Mouse (Mus musculus) MEL (cell line): ENCODE results near the gene Myl6b. TPM values are rescaled to one million over a fixed set of nuclear protein-coding genes. Genes with fewer than 3 reads are reported as not detected.
A peak's percentile ranks its signal among the peaks of the same experiment; 100 is the strongest.

Experiments used
- DNase-seq: peaks from one replicate; pipeline ENCODE4 v3.0.0; 2011; ENCODE audit warnings: low read depth, low spot score
- H3K27ac ChIP-seq: 2 replicates; pipeline ENCODE4 v1.5.1; 2012; ENCODE audit warnings: low read depth, mild to moderate bottlenecking, control low read depth, low read length, moderate library complexity; ENCODE audit not compliant: control insufficient read depth
- H3K27me3 ChIP-seq, 2 experiments: fragments of 150-350 bp in 1 of 2; sonication (generic) in 1 of 2; 2 replicates each; pipeline ENCODE4 v1.6.1; 2012; ENCODE audit warnings: low read length in 2 of 2, mild to moderate bottlenecking in 2 of 2, improper control_type of control experiment in 1 of 2, moderate library complexity in 1 of 2; ENCODE audit not compliant: insufficient read depth in 2 of 2, control insufficient read depth in 1 of 2
- H3K36me3 ChIP-seq, 2 experiments: 2 replicates each; pipeline ENCODE4 v1.6.1; 2012 to 2014; ENCODE audit warnings: low read length in 2 of 2, improper control_type of control experiment in 1 of 2, inconsistent platforms in 1 of 2, mild to moderate bottlenecking in 1 of 2; ENCODE audit not compliant: insufficient read depth in 2 of 2, control insufficient read depth in 1 of 2
- H3K4me1 ChIP-seq, 2 experiments: fragments of 150-350 bp in 1 of 2; sonication (generic) in 1 of 2; 2 replicates each; pipeline ENCODE4 v1.6.1; 2012; ENCODE audit warnings: low read length in 2 of 2, improper control_type of control experiment in 1 of 2, mild to moderate bottlenecking in 1 of 2; ENCODE audit not compliant: insufficient read depth in 2 of 2, control insufficient read depth in 1 of 2
- H3K4me3 ChIP-seq, 2 experiments: fragments of 150-350 bp in 1 of 2; sonication (generic) in 1 of 2; 2 replicates each; pipeline ENCODE4 v1.5.1; 2012; ENCODE audit warnings: low read depth in 2 of 2, low read length in 2 of 2, mild to moderate bottlenecking in 2 of 2, moderate library complexity in 2 of 2, control low read depth in 1 of 2, improper control_type of control experiment in 1 of 2; ENCODE audit not compliant: control insufficient read depth in 1 of 2, insufficient read depth in 1 of 2
- H3K79me2 ChIP-seq: 2 replicates; pipeline ENCODE4 v1.6.1; 2012; ENCODE audit warnings: mild to moderate bottlenecking, low read length, moderate library complexity; ENCODE audit not compliant: control insufficient read depth, poor library complexity, insufficient read depth
- H3K9ac ChIP-seq: 2 replicates; pipeline ENCODE4 v1.6.1; 2012; ENCODE audit warnings: low read depth, mild to moderate bottlenecking, control low read depth, low read length, moderate library complexity; ENCODE audit not compliant: control insufficient read depth, poor library complexity, severe bottlenecking
- H3K9me3 ChIP-seq: fragments of 150-350 bp; sonication (generic); replicated peaks from 2 replicates; pipeline ENCODE4 v1.6.1; 2012; ENCODE audit warnings: mild to moderate bottlenecking, low read length, improper control_type of control experiment, moderate library complexity; ENCODE audit not compliant: insufficient read depth
- BHLHE40 ChIP-seq: IDR thresholded peaks from 2 replicates; pipeline ENCODE4 v1.6.1; 2012; ENCODE audit warnings: low read depth, mild to moderate bottlenecking, inconsistent platforms, low read length, improper control_type of control experiment, borderline replicate concordance
- CHD2 ChIP-seq: IDR thresholded peaks from 2 replicates; pipeline ENCODE4 v1.6.1; 2011; ENCODE audit warnings: low read length, improper control_type of control experiment
- ELF1 ChIP-seq: IDR thresholded peaks from 2 replicates; pipeline ENCODE4 v1.6.1; 2014; ENCODE audit warnings: low read depth, mild to moderate bottlenecking, inconsistent platforms, low read length, improper control_type of control experiment, moderate library complexity
- EP300 ChIP-seq, 2 experiments: IDR thresholded peaks; 2 replicates each; pipeline ENCODE4 v1.6.1; 2011; ENCODE audit warnings: improper control_type of control experiment in 2 of 2, low read length in 2 of 2, low read depth in 1 of 2, mild to moderate bottlenecking in 1 of 2
- ETS1 ChIP-seq: IDR thresholded peaks from 2 replicates; pipeline ENCODE4 v1.6.1; 2012; ENCODE audit warnings: low read depth, mild to moderate bottlenecking, inconsistent platforms, low read length, improper control_type of control experiment, moderate library complexity
- GABPA ChIP-seq: IDR thresholded peaks from 2 replicates; pipeline ENCODE4 v1.6.1; 2012; ENCODE audit warnings: low read depth, mild to moderate bottlenecking, inconsistent platforms, low read length, improper control_type of control experiment, moderate library complexity
- GATA1 ChIP-seq: IDR thresholded peaks from 2 replicates; pipeline ENCODE4 v1.6.1; 2011; ENCODE audit warnings: low read depth, low read length, improper control_type of control experiment
- HCFC1 ChIP-seq: IDR thresholded peaks from 2 replicates; pipeline ENCODE4 v1.6.1; 2012; ENCODE audit warnings: low read depth, mild to moderate bottlenecking, inconsistent platforms, low read length, improper control_type of control experiment, moderate library complexity
- JUND ChIP-seq: IDR thresholded peaks from 2 replicates; pipeline ENCODE4 v1.6.1; 2011; ENCODE audit warnings: low read depth, mild to moderate bottlenecking, improper control_type of control experiment, low read length
- KAT2A ChIP-seq: conservative IDR thresholded peaks from 2 replicates; pipeline ENCODE4 v1.6.1; 2012; ENCODE audit warnings: low read depth, low read length, improper control_type of control experiment, inconsistent platforms
- MAFK ChIP-seq: IDR thresholded peaks from 2 replicates; pipeline ENCODE4 v1.6.1; 2011; ENCODE audit warnings: low read depth, mild to moderate bottlenecking, low read length, improper control_type of control experiment, borderline replicate concordance
- MAX ChIP-seq: IDR thresholded peaks from 2 replicates; pipeline ENCODE4 v1.6.1; 2011; ENCODE audit warnings: low read length, improper control_type of control experiment
- MAZ ChIP-seq: IDR thresholded peaks from 2 replicates; pipeline ENCODE4 v1.6.1; 2012; ENCODE audit warnings: low read depth, mild to moderate bottlenecking, inconsistent platforms, low read length, improper control_type of control experiment
- MEF2A ChIP-seq: IDR thresholded peaks from 2 replicates; pipeline ENCODE4 v1.6.1; 2014; ENCODE audit warnings: low read depth, mild to moderate bottlenecking, inconsistent platforms, low read length, improper control_type of control experiment; ENCODE audit not compliant: poor library complexity, insufficient replicate concordance, severe bottlenecking; ENCODE audit errors: extremely low read depth
- MXI1 ChIP-seq: IDR thresholded peaks from 2 replicates; pipeline ENCODE4 v1.6.1; 2011; ENCODE audit warnings: mild to moderate bottlenecking, low read depth, low read length, improper control_type of control experiment
- MYB ChIP-seq: IDR thresholded peaks from 2 replicates; pipeline ENCODE4 v1.6.1; 2011; ENCODE audit warnings: mild to moderate bottlenecking, low read depth, low read length, improper control_type of control experiment
- MYC ChIP-seq: IDR thresholded peaks from 2 replicates; pipeline ENCODE4 v1.6.1; 2011; ENCODE audit warnings: low read depth, mild to moderate bottlenecking, low read length, improper control_type of control experiment, moderate library complexity
- POLR2A ChIP-seq, 2 experiments: IDR thresholded peaks; 2 replicates each; pipeline ENCODE4 v1.6.1; 2011 to 2012; ENCODE audit warnings: low read length in 2 of 2, mild to moderate bottlenecking in 2 of 2, control low read depth in 1 of 2, improper control_type of control experiment in 1 of 2, low read depth in 1 of 2, moderate library complexity in 1 of 2; ENCODE audit not compliant: control insufficient read depth in 1 of 2, insufficient read depth in 1 of 2, poor library complexity in 1 of 2
- POLR2AphosphoS2 ChIP-seq: IDR thresholded peaks from 2 replicates; pipeline ENCODE4 v1.6.1; 2011; ENCODE audit warnings: low read length, improper control_type of control experiment
- POLR2AphosphoS5 ChIP-seq: IDR thresholded peaks from 2 replicates; pipeline ENCODE4 v1.6.1; 2012; ENCODE audit warnings: low read depth, borderline replicate concordance, mild to moderate bottlenecking, inconsistent platforms, low read length, moderate library complexity, mixed read lengths
- RAD21 ChIP-seq: IDR thresholded peaks from 2 replicates; pipeline ENCODE4 v1.6.1; 2011; ENCODE audit warnings: mild to moderate bottlenecking, low read depth, low read length, improper control_type of control experiment
- RCOR1 ChIP-seq: IDR thresholded peaks from 2 replicates; pipeline ENCODE4 v1.6.1; 2012; ENCODE audit warnings: low read depth, mild to moderate bottlenecking, inconsistent platforms, low read length, improper control_type of control experiment
- SIN3A ChIP-seq: IDR thresholded peaks from 2 replicates; pipeline ENCODE4 v1.6.1; 2012; ENCODE audit warnings: low read length, improper control_type of control experiment, inconsistent platforms
- TBP ChIP-seq: IDR thresholded peaks from 2 replicates; pipeline ENCODE4 v1.8.0; 2011; ENCODE audit warnings: low read depth, low read length, improper control_type of control experiment
- TCF12 ChIP-seq: IDR thresholded peaks from 2 replicates; pipeline ENCODE4 v1.6.1; 2014; ENCODE audit warnings: low read depth, mild to moderate bottlenecking, inconsistent platforms, low read length, improper control_type of control experiment, moderate library complexity
- UBTF ChIP-seq: IDR thresholded peaks from 2 replicates; pipeline ENCODE4 v1.6.1; 2012; ENCODE audit warnings: low read depth, mild to moderate bottlenecking, inconsistent platforms, low read length, improper control_type of control experiment, moderate library complexity, borderline replicate concordance; ENCODE audit not compliant: insufficient read depth
- USF1 ChIP-seq: IDR thresholded peaks from 2 replicates; pipeline ENCODE4 v1.6.1; 2014; ENCODE audit warnings: low read depth, mild to moderate bottlenecking, inconsistent platforms, low read length, improper control_type of control experiment, moderate library complexity
- ZC3H11A ChIP-seq: IDR thresholded peaks from 2 replicates; pipeline ENCODE4 v1.6.1; 2012; ENCODE audit warnings: low read depth, mild to moderate bottlenecking, inconsistent platforms, low read length, improper control_type of control experiment
- ZKSCAN1 ChIP-seq: IDR thresholded peaks from 2 replicates; pipeline ENCODE4 v1.6.1; 2012; ENCODE audit warnings: low read depth, mild to moderate bottlenecking, inconsistent platforms, low read length, improper control_type of control experiment, moderate library complexity
- ZMIZ1 ChIP-seq: IDR thresholded peaks from 2 replicates; pipeline ENCODE4 v1.6.1; 2012; ENCODE audit warnings: low read depth, mild to moderate bottlenecking, inconsistent platforms, low read length, improper control_type of control experiment, moderate library complexity
- ZNF384 ChIP-seq: IDR thresholded peaks from 2 replicates; pipeline ENCODE4 v1.6.1; 2012; ENCODE audit warnings: low read depth, mild to moderate bottlenecking, inconsistent platforms, low read length, improper control_type of control experiment
- polyA plus RNA-seq, 2 experiments: library from polyadenylated mRNA; stranded (reverse) in 1 of 2; unstranded in 1 of 2; fragments of >175 nt in 1 of 2; fragments of >200 nt in 1 of 2; gene quantifications; 2 replicates each; pipeline versions ENCODE4 v1.2.1 to v1.2.4; 2012; ENCODE audit warnings: low replicate concordance in 2 of 2, low read depth in 1 of 2; ENCODE audit not compliant: insufficient read length in 2 of 2, insufficient read depth in 1 of 2, missing spikeins in 1 of 2
- total RNA-seq: library from RNA; depleted of rRNA; stranded (reverse); fragments of 300-350 nt; gene quantifications from 2 replicates; pipeline ENCODE4 v1.2.3, GENCODE M21; 2012

The Myl6b gene
- total and polyA plus RNA-seq, 3 experiments = 1.8 to 18.8 TPM; not detected in 1

DNA sequence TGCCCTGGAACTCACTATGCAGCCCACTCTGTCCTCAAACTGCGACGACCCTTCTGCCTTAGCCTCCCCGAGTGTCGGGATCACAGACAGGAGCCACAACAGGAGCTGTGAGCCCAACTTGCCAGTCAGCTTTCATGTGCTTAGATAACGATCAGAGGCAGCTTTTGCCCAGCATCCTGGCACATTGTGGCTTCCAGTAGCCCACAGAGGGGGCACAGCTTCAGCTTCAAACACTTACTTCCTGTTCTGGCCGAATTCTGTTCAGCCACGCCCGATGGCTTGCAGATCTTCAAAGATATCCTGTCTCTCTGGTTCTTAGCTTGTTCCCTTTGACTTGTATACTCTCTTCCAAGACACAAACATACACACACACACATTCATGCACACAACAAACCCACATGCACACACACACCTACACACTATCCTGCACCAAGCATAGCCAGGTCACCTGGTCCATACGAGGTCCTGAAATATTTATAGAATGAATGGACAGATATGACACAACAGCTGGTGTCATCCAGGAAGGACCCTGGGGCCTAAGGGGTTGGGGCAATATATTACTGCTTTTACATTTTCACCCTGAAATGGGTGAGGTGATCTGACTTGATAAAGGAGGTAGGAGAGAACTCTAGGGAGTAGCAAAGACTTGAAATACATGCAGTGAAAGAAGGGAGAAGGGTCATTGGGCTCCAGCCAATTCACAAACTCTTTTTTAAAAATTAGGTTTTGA lies 6.3 kb upstream of the Myl6b start:
- no peaks in the 10 kb centered on the region for H3K9me3 ChIP-seq
- peak; percentile 85 for DNase-seq
- peaks cover 0 to 20% of the 10 kb centered on the region in 2 experiments; a peak in 2 of 4 replicates for H3K36me3 ChIP-seq
- H3K9ac ChIP-seq = peak overlapping the region; percentile 48
- H3K27ac ChIP-seq = peak overlapping the region; percentile 78
- no peak for TF ChIP-seq CHD2
- peak; percentile 67 for TF ChIP-seq RCOR1
- TF ChIP-seq TCF12 = no peak
- peak in 1 of 2 experiments; percentile 60; a peak in 2 of 4 replicates for TF ChIP-seq POLR2A (IDR thresholded peaks at IDR 0.05; ENCODE audit: control insufficient read depth in 1 of 2, insufficient read depth in 1 of 2, low read depth in 1 of 2, low read length in 2 of 2, poor library complexity in 1 of 2)
- peak; percentile 80 for TF ChIP-seq MAX
- TF ChIP-seq SIN3A = no peak; the same call in 1 of the 2 replicates
- no peak for TF ChIP-seq MEF2A
- 0 out of 2 replicates have a peak, but pooled peaks have one; percentile 26 for TF ChIP-seq HCFC1
- TF ChIP-seq MYB = no peak
- no peak for TF ChIP-seq POLR2AphosphoS2
- no peak for TF ChIP-seq ZC3H11A
- no peak for TF ChIP-seq USF1
- TF ChIP-seq ETS1 = peak; percentile 71
- TF ChIP-seq MXI1 = peak; percentile 42; the same call in 1 of the 2 replicates
- TF ChIP-seq RAD21 = no peak
- TF ChIP-seq ZKSCAN1 = no peak
- no peak for TF ChIP-seq ZNF384
- peak; percentile 78 for TF ChIP-seq ELF1
- TF ChIP-seq GATA1 = peak; percentile 83
- no peak for TF ChIP-seq GABPA
- 0 out of 2 replicates have a peak, but pooled peaks have one; percentile 45 for TF ChIP-seq MAZ
- no peak for TF ChIP-seq KAT2A
- no peak for TF ChIP-seq ZMIZ1
- TF ChIP-seq TBP = 0 out of 2 replicates have a peak, but pooled peaks have one; percentile 38
- peak; percentile 32; the same call in 1 of the 2 replicates for TF ChIP-seq BHLHE40
- TF ChIP-seq MAFK = no peak
- TF ChIP-seq POLR2AphosphoS5 = no peak
- TF ChIP-seq UBTF = no peak
- peak; percentile 64 to 77 for TF ChIP-seq EP300 (IDR thresholded peaks at IDR 0.05; ENCODE audit: low read depth in 1 of 2, low read length in 2 of 2)
- TF ChIP-seq JUND = no peak
- peak; percentile 58; the same call in 1 of the 2 replicates for TF ChIP-seq MYC
- no peaks in the 10 kb centered on the region for H3K27me3 ChIP-seq
- H3K4me3 ChIP-seq = peak overlapping the region; percentile 7 to 14
- H3K79me2 ChIP-seq = no peaks in the 10 kb centered on the region
- H3K4me1 ChIP-seq = peaks cover 11 to 21% of the 10 kb centered on the region in 2 experiments
